Mouse (Mus musculus) thymus, adult 2 months (tissue): ENCODE measurements around the gene Snapc4.

ENCODE experiments used
- CTCF ChIP-seq: fragments of 200-500 bp; IDR thresholded peaks from 2 replicates; pipeline ENCODE4 v1.5.1; 2012; ENCODE audit warnings: mild to moderate bottlenecking, control low read depth, low read length, moderate library complexity, borderline replicate concordance; ENCODE audit not compliant: control insufficient read depth, poor library complexity, insufficient read depth; ENCODE audit errors: extremely low read depth
- POLR2A ChIP-seq: fragments of 200-500 bp; IDR thresholded peaks from 2 replicates; pipeline ENCODE4 v1.6.1; 2012; ENCODE audit warnings: mild to moderate bottlenecking, low read length, control low read depth, moderate library complexity; ENCODE audit not compliant: control insufficient read depth, poor library complexity, insufficient read depth; ENCODE audit errors: extremely low read depth

GRCm38 (mm10) chr2:26327852-26328251 is 52.6 kb downstream of the Snapc4 start:
- TF ChIP-seq POLR2A (no peak), CTCF (no peak)
